Mouse (Mus musculus) liver, embryonic 15.5 days (tissue): Measurements from ENCODE around the gene Fstl4. TPM values are rescaled to one million over a fixed set of nuclear protein-coding genes. Genes with fewer than 3 reads are reported as not detected.

Source experiments
- ATAC-seq: fragments of 200-750 bp; cut with Nextera tagmentation; 2 replicates; pipeline ENCODE4 v1.8.0; 2017; ENCODE audit warnings: moderate number of reproducible peaks, mild to moderate bottlenecking, moderate library complexity; ENCODE audit not compliant: insufficient read depth
- H3K27ac ChIP-seq: fragments of 300-500 bp; sonication (generic); replicated peaks from 2 replicates; pipeline ENCODE4 v1.5.1; 2015; ENCODE audit warnings: mild to moderate bottlenecking, inconsistent platforms
- H3K27me3 ChIP-seq: fragments of 300-500 bp; sonication (generic); 2 replicates; pipeline ENCODE4 v1.6.1; 2015; ENCODE audit warnings: mild to moderate bottlenecking, inconsistent platforms
- H3K36me3 ChIP-seq: fragments of 300-500 bp; sonication (generic); replicated peaks from 2 replicates; pipeline ENCODE4 v1.6.1; 2015; ENCODE audit warnings: moderate library complexity, mild to moderate bottlenecking, inconsistent platforms
- H3K4me1 ChIP-seq: fragments of 300-500 bp; sonication (generic); replicated peaks from 2 replicates; pipeline ENCODE4 v1.6.1; 2015; ENCODE audit warnings: inconsistent platforms
- H3K4me2 ChIP-seq: fragments of 300-500 bp; sonication (generic); 2 replicates; pipeline ENCODE4 v1.6.1; 2015; ENCODE audit warnings: moderate library complexity, mild to moderate bottlenecking, inconsistent platforms
- H3K4me3 ChIP-seq: fragments of 300-500 bp; sonication (generic); replicated peaks from 2 replicates; pipeline ENCODE4 v1.5.1; 2015; ENCODE audit warnings: mild to moderate bottlenecking, inconsistent platforms
- H3K9ac ChIP-seq: fragments of 300-500 bp; sonication (generic); 2 replicates; pipeline ENCODE4 v1.6.1; 2015; ENCODE audit warnings: moderate library complexity, mild to moderate bottlenecking, inconsistent platforms
- H3K9me3 ChIP-seq: fragments of 300-500 bp; sonication (generic); replicated peaks from 2 replicates; pipeline ENCODE4 v1.6.1; 2016; ENCODE audit warnings: inconsistent platforms
- WGBS: fragments of 180-500 bp; shearing (Covaris S2); methylation state at CpG from one replicate; pipeline ENCODE4 v1.1.7; 2015; ENCODE audit warnings: mixed read lengths; ENCODE audit not compliant: insufficient replicate concordance; 5-methylcytosine and 5-hydroxymethylcytosine counted together
- polyA plus RNA-seq: library from polyadenylated mRNA; unstranded; fragments of >200 nt; fragmentation: Nextera tagmentation; extraction: Ambion mirVana; gene quantifications from 2 replicates; pipeline ENCODE4 v1.2.1, GENCODE M21; 2015

Fstl4 gene
- polyA plus RNA-seq, 1 experiment from 2014 or later = 0.13 TPM

- no peak overlapping the region for H3K4me2 ChIP-seq
Measured at GRCm38 (mm10) chr11:53115711-53116110, 351.3 kb downstream of the Fstl4 start.

GRCm38 (mm10) chr11:53116356-53116755, 351.9 kb downstream of the Fstl4 start:
- H3K27me3 ChIP-seq = no peaks in the 10 kb centered on the region
- H3K27ac ChIP-seq = no peak overlapping the region
- H3K4me2 ChIP-seq = no peak overlapping the region
- H3K4me3 ChIP-seq = no peak overlapping the region
- H3K9ac ChIP-seq = no peak overlapping the region
- no peaks in the 10 kb centered on the region for H3K9me3 ChIP-seq
- no peaks in the 10 kb centered on the region for H3K4me1 ChIP-seq
- no peaks in the 10 kb centered on the region for H3K36me3 ChIP-seq
- WGBS = 41% methylated on average over 2 of the region's 2 CpGs
- ATAC-seq = no peak

More at GRCm38 (mm10) chr11:53115711-53116110, 351.3 kb downstream of the Fstl4 start:
- no peaks in the 10 kb centered on the region for H3K9me3 ChIP-seq
- no peak overlapping the region for H3K9ac ChIP-seq
- no peaks in the 10 kb centered on the region for H3K4me1 ChIP-seq
- no peaks in the 10 kb centered on the region for H3K27me3 ChIP-seq
- H3K36me3 ChIP-seq = no peaks in the 10 kb centered on the region
- H3K27ac ChIP-seq = no peak overlapping the region
- no peak for ATAC-seq
- H3K4me3 ChIP-seq = no peak overlapping the region
- WGBS = 49% methylated on average over 4 of the region's 4 CpGs

GRCm38 (mm10) chr11:53118226-53118965, 354.0 kb downstream of the Fstl4 start:
- Histone ChIP-seq H3K4me2 (no peak overlapping the region), H3K9me3 (no peaks in the 10 kb centered on the region), H3K27me3 (no peaks in the 10 kb centered on the region), H3K27ac (no peak overlapping the region), H3K4me3 (no peak overlapping the region), H3K4me1 (no peaks in the 10 kb centered on the region), H3K36me3 (no peaks in the 10 kb centered on the region), H3K9ac (no peak overlapping the region)
- 70% methylated on average over 11 of the region's 11 CpGs for whole genome bisulfite sequencing
- no peak for ATAC-seq

GRCm38 (mm10) chr11:53119966-53120365, 355.5 kb downstream of the Fstl4 start:
- no peaks in the 10 kb centered on the region for H3K27me3 ChIP-seq
- no peak for ATAC-seq
- no peaks in the 10 kb centered on the region for H3K9me3 ChIP-seq
- WGBS = 57% methylated on average over 5 of the region's 5 CpGs
- no peak overlapping the region for H3K4me3 ChIP-seq
- H3K36me3 ChIP-seq = no peaks in the 10 kb centered on the region
- H3K27ac ChIP-seq = no peak overlapping the region
- H3K4me2 ChIP-seq = no peak overlapping the region
- no peak overlapping the region for H3K9ac ChIP-seq
- no peaks in the 10 kb centered on the region for H3K4me1 ChIP-seq

GRCm38 (mm10) chr11:53121208-53121607, 356.8 kb downstream of the Fstl4 start:
- H3K9me3 ChIP-seq = no peaks in the 10 kb centered on the region
- no peaks in the 10 kb centered on the region for H3K27me3 ChIP-seq
- no peak overlapping the region for H3K27ac ChIP-seq
- no peak overlapping the region for H3K4me3 ChIP-seq
- no peak overlapping the region for H3K4me2 ChIP-seq
- H3K36me3 ChIP-seq = no peaks in the 10 kb centered on the region
- ATAC-seq = no peak
- H3K9ac ChIP-seq = no peak overlapping the region
- no peaks in the 10 kb centered on the region for H3K4me1 ChIP-seq
- WGBS = 47% methylated on average over 1 of the region's 1 CpGs

GRCm38 (mm10) chr11:53124799-53125198, 360.4 kb downstream of the Fstl4 start:
- Histone ChIP-seq H3K4me3 (no peak overlapping the region), H3K27me3 (no peaks in the 10 kb centered on the region), H3K9me3 (no peaks in the 10 kb centered on the region), H3K4me2 (no peak overlapping the region), H3K27ac (no peak overlapping the region), H3K4me1 (no peaks in the 10 kb centered on the region), H3K36me3 (no peaks in the 10 kb centered on the region), H3K9ac (no peak overlapping the region)
- no peak for ATAC-seq
- 58% methylated on average over 2 of the region's 2 CpGs for WGBS

GRCm38 (mm10) chr11:53126660-53127059, 362.2 kb downstream of the Fstl4 start:
- WGBS = 46% methylated on average over 6 of the region's 6 CpGs

GRCm38 (mm10) chr11:53128661-53129060, 364.2 kb downstream of the Fstl4 start:
- H3K4me1 ChIP-seq = no peaks in the 10 kb centered on the region
- no peak overlapping the region for H3K9ac ChIP-seq
- H3K4me2 ChIP-seq = no peak overlapping the region
- H3K4me3 ChIP-seq = no peak overlapping the region
- H3K27me3 ChIP-seq = no peaks in the 10 kb centered on the region
- ATAC-seq = no peak
- H3K36me3 ChIP-seq = no peaks in the 10 kb centered on the region
- H3K9me3 ChIP-seq = no peaks in the 10 kb centered on the region
- WGBS = 28% methylated on average over 2 of the region's 2 CpGs
- H3K27ac ChIP-seq = no peak overlapping the region

More at GRCm38 (mm10) chr11:53126660-53127059, 362.2 kb downstream of the Fstl4 start:
- no peaks in the 10 kb centered on the region for H3K4me1 ChIP-seq
- no peak overlapping the region for H3K9ac ChIP-seq
- no peaks in the 10 kb centered on the region for H3K36me3 ChIP-seq
- no peak for ATAC-seq
- H3K4me2 ChIP-seq = no peak overlapping the region
- no peaks in the 10 kb centered on the region for H3K27me3 ChIP-seq
- no peak overlapping the region for H3K4me3 ChIP-seq
- H3K9me3 ChIP-seq = no peaks in the 10 kb centered on the region
- H3K27ac ChIP-seq = no peak overlapping the region

- no peak overlapping the region for H3K9ac ChIP-seq
- ATAC-seq = no peak
- H3K4me2 ChIP-seq = no peak overlapping the region
- H3K27me3 ChIP-seq = no peaks in the 10 kb centered on the region
- no peak overlapping the region for H3K27ac ChIP-seq
- no peaks in the 10 kb centered on the region for H3K36me3 ChIP-seq
- WGBS = 59% methylated on average over 23 of the region's 23 CpGs
- no peaks in the 10 kb centered on the region for H3K4me1 ChIP-seq
- no peaks in the 10 kb centered on the region for H3K9me3 ChIP-seq
- no peak overlapping the region for H3K4me3 ChIP-seq
Measured at GRCm38 (mm10) chr11:53132406-53133035, 368.1 kb downstream of the Fstl4 start.

GRCm38 (mm10) chr11:53136371-53136770, 371.9 kb downstream of the Fstl4 start:
- Histone ChIP-seq H3K9me3 (no peaks in the 10 kb centered on the region), H3K9ac (no peak overlapping the region), H3K4me2 (no peak overlapping the region), H3K4me1 (no peaks in the 10 kb centered on the region), H3K27ac (no peak overlapping the region), H3K4me3 (no peak overlapping the region), H3K27me3 (no peaks in the 10 kb centered on the region), H3K36me3 (no peaks in the 10 kb centered on the region)
- no peak for ATAC-seq
- WGBS = 74% methylated on average over 11 of the region's 11 CpGs

GRCm38 (mm10) chr11:53137381-53137780, 372.9 kb downstream of the Fstl4 start:
- H3K27me3 ChIP-seq = no peaks in the 10 kb centered on the region

More at GRCm38 (mm10) chr11:53137381-53137780, 372.9 kb downstream of the Fstl4 start:
- no peak overlapping the region for H3K9ac ChIP-seq
- ATAC-seq = no peak
- H3K4me1 ChIP-seq = no peaks in the 10 kb centered on the region
- no peaks in the 10 kb centered on the region for H3K36me3 ChIP-seq
- WGBS = 68% methylated on average over 8 of the region's 8 CpGs
- no peak overlapping the region for H3K4me3 ChIP-seq
- H3K9me3 ChIP-seq = no peaks in the 10 kb centered on the region
- no peak overlapping the region for H3K4me2 ChIP-seq
- no peak overlapping the region for H3K27ac ChIP-seq
